Mouse (Mus musculus) stomach, postnatal 0 days (tissue): Measurements from ENCODE around the gene Upk3b.

ENCODE experiments used
- CTCF ChIP-seq: IDR thresholded peaks from 2 replicates; pipeline ENCODE4 v1.5.1; 2016; ENCODE audit warnings: antibody characterized with exemption, low read depth, mild to moderate bottlenecking, moderate library complexity
- EP300 ChIP-seq: optimal IDR thresholded peaks from 2 replicates; pipeline ENCODE3; 2016; ENCODE audit warnings: antibody characterized with exemption

DNA sequence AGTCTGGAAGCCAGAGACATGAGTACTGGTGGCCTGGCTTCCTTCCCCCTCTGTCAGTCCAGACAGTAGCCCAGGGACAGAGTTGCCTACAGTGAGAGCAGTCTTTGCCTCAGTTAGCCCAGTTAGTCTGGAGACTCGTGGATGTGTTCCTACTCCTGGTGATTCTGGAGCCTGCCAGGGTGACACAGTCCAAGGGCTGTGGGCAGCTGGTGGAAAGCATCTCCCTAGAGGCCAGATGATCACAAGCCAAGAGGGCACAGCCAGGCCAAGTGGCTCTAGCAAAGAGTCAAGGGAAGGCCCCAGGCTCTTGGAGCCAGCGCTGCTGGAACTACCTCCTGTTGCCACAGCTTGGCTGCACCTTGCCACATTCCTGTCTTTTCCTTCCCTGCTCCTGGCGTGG lies 12.6 kb upstream of the Upk3b start:
- TF ChIP-seq EP300 = no peak
- TF ChIP-seq CTCF = no peak
